Mouse (Mus musculus): ENCODE data around the gene Cdk19. TPM values are rescaled to one million over a fixed set of nuclear protein-coding genes. Genes with fewer than 3 reads are reported as not detected.

Cdk19 gene
- polyA plus RNA-seq, 1 experiment = not detected

DNA sequence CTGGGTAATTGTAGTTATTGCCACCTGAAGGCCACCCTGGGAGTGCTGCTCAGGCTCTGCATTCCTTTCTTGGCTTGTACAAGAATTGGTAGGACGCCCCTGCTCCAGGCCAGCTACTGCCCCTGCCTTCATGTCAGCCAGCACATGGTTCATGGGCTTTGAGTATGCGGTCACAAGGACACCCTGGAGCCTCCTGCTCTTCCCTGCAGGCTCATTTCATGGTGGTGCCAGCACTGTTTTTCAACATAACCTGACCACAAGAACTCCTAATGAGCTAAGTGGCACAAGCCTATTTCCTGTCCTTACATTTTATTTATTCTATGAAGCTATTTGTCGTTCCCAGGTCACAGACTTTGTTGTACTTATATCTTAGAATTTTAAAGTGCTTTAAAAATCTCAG is 107.9 kb downstream of the Cdk19 start:
- 59% methylated on average over 3 of the region's 3 CpGs for WGBS
- TF ChIP-seq CTCF (IDR thresholded peaks at IDR 0.05; ENCODE audit: insufficient read depth, low read depth, low read length) (no peak), POLR2A (IDR thresholded peaks at IDR 0.05; ENCODE audit: insufficient read depth, low read depth, low read length) (no peak)

DNA sequence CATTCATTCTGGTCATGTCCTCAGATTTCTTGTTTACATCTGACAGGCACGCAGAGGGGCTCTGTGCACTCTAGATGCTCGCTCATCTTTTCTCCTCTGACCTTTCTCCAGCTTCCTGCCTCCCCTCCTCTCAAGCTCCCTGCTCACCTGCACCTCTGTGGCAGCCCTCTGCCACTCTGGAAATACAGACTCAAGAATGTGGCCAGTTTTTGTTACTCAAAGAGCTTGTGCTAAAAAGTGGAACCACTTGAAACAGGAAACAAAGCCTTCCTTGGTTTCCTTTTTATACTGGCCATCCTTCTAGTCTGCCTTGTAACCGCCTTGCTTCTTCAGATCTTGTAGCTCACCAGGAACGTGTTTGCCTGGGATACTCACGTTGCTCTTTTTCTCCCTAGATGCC is 108.6 kb downstream of the Cdk19 start:
- Histone ChIP-seq H3K4me3 (ENCODE audit: insufficient read depth, low read depth, low read length) (no peak overlapping the region), H3K4me1 (ENCODE audit: control insufficient read depth, insufficient read depth, low read length) (peaks cover 18% of the 10 kb centered on the region), H3K27ac (ENCODE audit: insufficient read depth, low read depth, low read length) (peak overlapping the region; percentile 72)
- 48% methylated on average over 5 of the region's 5 CpGs for WGBS
- TF ChIP-seq CTCF (IDR thresholded peaks at IDR 0.05; ENCODE audit: insufficient read depth, low read depth, low read length) = no peak
- no peak for TF ChIP-seq POLR2A (IDR thresholded peaks at IDR 0.05; ENCODE audit: insufficient read depth, low read depth, low read length)

More for the DNA sequence above, 107.9 kb downstream of the Cdk19 start:
- Histone ChIP-seq H3K4me3 (ENCODE audit: insufficient read depth, low read depth, low read length) (no peak overlapping the region), H3K27ac (ENCODE audit: insufficient read depth, low read depth, low read length) (peak overlapping the region; percentile 81), H3K4me1 (ENCODE audit: control insufficient read depth, insufficient read depth, low read length) (peaks cover 17% of the 10 kb centered on the region)

DNA sequence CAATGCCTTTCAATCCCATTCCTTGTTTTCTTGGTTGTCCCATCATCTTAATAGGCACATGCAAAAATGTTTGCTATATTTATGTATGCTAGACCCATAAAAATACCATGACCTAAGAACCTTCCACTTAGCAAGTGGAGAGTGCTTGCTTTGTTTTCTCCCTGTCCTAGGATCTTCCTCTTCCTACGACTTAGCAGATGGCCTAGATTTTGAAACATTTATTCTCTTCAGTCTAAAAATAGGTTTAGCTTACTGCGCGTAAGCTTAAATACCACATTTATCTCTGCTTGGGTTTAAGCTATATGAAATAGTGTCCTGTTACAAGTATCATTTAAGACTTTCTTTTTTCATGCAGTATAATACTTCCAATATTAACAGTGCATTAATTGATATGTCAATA is 109.1 kb downstream of the Cdk19 start:
- 30% methylated on average over 3 of the region's 3 CpGs for WGBS

DNA sequence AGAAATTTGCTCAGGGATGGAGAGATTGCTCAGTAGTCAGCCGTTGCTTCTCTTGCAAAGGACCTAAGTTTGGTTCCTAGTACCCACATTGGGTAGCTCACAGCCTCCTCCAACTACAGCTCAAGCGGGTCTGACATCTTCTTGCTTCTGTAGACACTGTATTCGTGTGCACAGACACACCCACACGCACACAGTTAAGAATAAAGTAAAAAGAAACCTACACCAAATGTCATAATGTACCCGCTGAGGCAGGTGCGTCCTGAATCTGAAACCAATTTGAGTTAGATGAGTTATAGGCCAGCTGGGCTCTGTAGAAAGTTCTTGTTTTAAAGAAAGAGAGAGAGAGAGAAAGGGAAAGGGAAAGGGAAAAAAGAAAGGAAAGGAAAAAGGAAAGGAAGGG is 110.2 kb downstream of the Cdk19 start:
- TF ChIP-seq POLR2A (IDR thresholded peaks at IDR 0.05; ENCODE audit: insufficient read depth, low read depth, low read length) (no peak), CTCF (IDR thresholded peaks at IDR 0.05; ENCODE audit: insufficient read depth, low read depth, low read length) (no peak)
- no peak overlapping the region for H3K4me3 ChIP-seq (ENCODE audit: insufficient read depth, low read depth, low read length)
- H3K27ac ChIP-seq (ENCODE audit: insufficient read depth, low read depth, low read length) = no peak overlapping the region
- peaks cover 15% of the 10 kb centered on the region for H3K4me1 ChIP-seq (ENCODE audit: control insufficient read depth, insufficient read depth, low read length)
- 68% methylated on average over 6 of the region's 6 CpGs for WGBS

More for the DNA sequence above, 109.1 kb downstream of the Cdk19 start:
- Histone ChIP-seq H3K4me3 (ENCODE audit: insufficient read depth, low read depth, low read length) (no peak overlapping the region), H3K27ac (ENCODE audit: insufficient read depth, low read depth, low read length) (peak overlapping the region; percentile 72), H3K4me1 (ENCODE audit: control insufficient read depth, insufficient read depth, low read length) (peaks cover 17% of the 10 kb centered on the region)
- TF ChIP-seq POLR2A (IDR thresholded peaks at IDR 0.05; ENCODE audit: insufficient read depth, low read depth, low read length) = no peak
- TF ChIP-seq CTCF (IDR thresholded peaks at IDR 0.05; ENCODE audit: insufficient read depth, low read depth, low read length) = no peak

DNA sequence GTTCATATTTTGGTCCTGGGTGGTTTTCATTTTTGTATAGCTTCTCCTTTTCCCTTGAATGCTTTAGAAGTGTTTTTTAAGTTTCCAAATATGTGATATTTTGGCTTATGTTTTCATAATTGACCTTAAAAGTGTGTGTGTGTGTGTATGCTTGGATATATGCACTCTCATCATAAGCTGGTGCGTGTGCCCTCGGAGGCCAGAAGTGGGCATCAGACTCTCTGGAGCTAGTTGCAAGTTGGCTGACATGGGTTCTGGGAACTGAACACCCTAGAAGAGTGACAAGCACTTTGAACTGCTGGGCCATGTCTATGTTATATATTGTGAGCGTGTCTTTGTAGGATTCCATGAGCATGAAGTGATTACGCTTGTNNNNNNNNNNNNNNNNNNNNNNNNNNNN is 110.8 kb downstream of the Cdk19 start:
- no peak overlapping the region for H3K4me3 ChIP-seq (ENCODE audit: insufficient read depth, low read depth, low read length)
- WGBS = 97% methylated on average over 4 of the region's 4 CpGs
- peaks cover 13% of the 10 kb centered on the region for H3K4me1 ChIP-seq (ENCODE audit: control insufficient read depth, insufficient read depth, low read length)
- TF ChIP-seq POLR2A (IDR thresholded peaks at IDR 0.05; ENCODE audit: insufficient read depth, low read depth, low read length) (no peak), CTCF (IDR thresholded peaks at IDR 0.05; ENCODE audit: insufficient read depth, low read depth, low read length) (no peak)
- H3K27ac ChIP-seq (ENCODE audit: insufficient read depth, low read depth, low read length) = no peak overlapping the region

DNA sequence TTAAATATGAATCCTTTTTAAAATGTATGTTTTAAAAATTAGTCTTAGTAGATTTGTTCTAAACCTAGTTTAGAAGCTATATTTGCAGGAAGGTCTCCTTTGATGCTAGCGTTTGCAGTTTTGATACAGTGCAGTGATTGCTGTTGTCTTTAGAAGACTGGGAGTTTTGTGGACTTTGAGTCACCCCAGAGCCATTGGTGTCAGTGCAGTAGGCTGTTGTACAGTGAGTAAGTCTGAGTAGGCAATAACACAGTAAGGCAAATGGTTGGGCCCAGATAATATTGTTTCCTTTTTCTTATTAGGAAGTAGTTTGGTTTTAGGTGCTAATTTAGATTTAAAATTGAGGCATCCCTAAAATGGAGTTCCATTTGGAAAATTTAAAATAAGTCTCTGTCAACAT is 117.8 kb downstream of the Cdk19 start:
- Histone ChIP-seq H3K4me1 (ENCODE audit: control insufficient read depth, insufficient read depth, low read length) (peaks cover 2% of the 10 kb centered on the region; the same call in 1 of the 2 replicates), H3K27ac (ENCODE audit: insufficient read depth, low read depth, low read length) (no peak overlapping the region), H3K4me3 (ENCODE audit: insufficient read depth, low read depth, low read length) (no peak overlapping the region)
- 72% methylated on average over 1 of the region's 1 CpGs for WGBS
- TF ChIP-seq CTCF (IDR thresholded peaks at IDR 0.05; ENCODE audit: insufficient read depth, low read depth, low read length) (no peak), POLR2A (IDR thresholded peaks at IDR 0.05; ENCODE audit: insufficient read depth, low read depth, low read length) (no peak)

DNA sequence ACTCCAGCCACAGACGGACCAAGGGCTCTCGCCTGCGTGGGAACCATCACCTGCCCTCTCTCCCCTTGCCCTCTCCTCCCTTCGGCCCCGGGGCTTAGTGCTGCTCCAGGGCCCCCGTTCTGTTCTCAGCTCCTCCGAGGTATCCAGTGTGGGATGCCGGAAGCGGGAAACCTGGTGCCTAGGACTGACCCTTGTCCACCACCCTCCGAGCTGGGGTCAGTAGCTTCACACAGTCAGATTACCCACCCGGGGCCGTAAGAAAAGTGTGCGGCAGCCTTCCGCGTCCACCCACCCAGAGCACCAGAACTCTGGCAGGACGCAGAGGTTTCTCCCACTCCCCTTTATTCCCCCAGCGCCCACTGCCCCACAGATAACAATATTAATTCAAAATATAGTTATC is 119.8 kb downstream of the Cdk19 start:
- H3K27ac ChIP-seq (ENCODE audit: insufficient read depth, low read depth, low read length) = no peak overlapping the region
- 93% methylated on average over 17 of the region's 17 CpGs for WGBS
- H3K4me3 ChIP-seq (ENCODE audit: insufficient read depth, low read depth, low read length) = no peak overlapping the region
- H3K4me1 ChIP-seq (ENCODE audit: control insufficient read depth, insufficient read depth, low read length) = no peaks in the 10 kb centered on the region
- no peak for TF ChIP-seq POLR2A (IDR thresholded peaks at IDR 0.05; ENCODE audit: insufficient read depth, low read depth, low read length)
- TF ChIP-seq CTCF (IDR thresholded peaks at IDR 0.05; ENCODE audit: insufficient read depth, low read depth, low read length) = no peak

DNA sequence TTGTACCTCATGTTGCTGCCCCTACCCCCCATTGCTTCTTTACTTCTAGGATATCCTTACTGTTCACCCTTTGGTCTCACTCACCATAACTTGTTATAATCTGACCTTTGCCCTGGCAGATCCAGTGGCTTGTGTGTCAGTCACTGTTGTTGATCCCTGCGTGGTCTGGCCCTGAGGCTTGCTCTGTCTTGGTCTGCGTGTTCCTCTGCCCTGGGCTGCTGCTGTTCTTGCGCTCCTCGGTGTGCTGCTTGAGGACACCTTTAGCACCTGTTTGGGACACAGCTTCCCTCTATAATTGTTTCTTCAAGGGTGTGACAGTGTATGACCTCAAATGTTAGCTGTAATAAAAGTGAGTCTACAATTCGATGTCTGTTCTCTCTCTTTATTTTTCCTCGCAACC is 122.0 kb downstream of the Cdk19 start:
- TF ChIP-seq CTCF (IDR thresholded peaks at IDR 0.05; ENCODE audit: insufficient read depth, low read depth, low read length) (no peak), POLR2A (IDR thresholded peaks at IDR 0.05; ENCODE audit: insufficient read depth, low read depth, low read length) (no peak)
- 92% methylated on average over 6 of the region's 6 CpGs for WGBS
- Histone ChIP-seq H3K4me1 (ENCODE audit: control insufficient read depth, insufficient read depth, low read length) (no peaks in the 10 kb centered on the region), H3K27ac (ENCODE audit: insufficient read depth, low read depth, low read length) (no peak overlapping the region), H3K4me3 (ENCODE audit: insufficient read depth, low read depth, low read length) (no peak overlapping the region)

DNA sequence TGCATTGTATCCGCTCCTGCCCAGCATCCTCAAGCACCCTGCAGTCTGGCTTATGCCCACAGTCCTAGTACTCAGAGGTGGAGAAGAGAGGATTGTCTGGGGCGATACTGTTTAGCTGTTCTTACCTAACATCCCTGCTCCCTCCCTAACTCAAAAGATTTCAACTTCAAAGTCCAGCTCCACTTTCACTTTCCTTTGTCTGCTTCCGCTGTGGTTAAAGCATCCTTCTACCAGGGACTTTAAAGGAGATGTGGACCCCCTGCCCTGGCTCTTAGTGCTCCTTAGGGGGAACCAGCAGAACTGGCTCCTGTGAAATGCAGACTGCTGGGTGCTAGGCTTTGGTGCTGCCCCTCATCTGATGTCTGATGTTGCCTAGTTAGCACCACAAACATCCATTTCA is 122.9 kb downstream of the Cdk19 start:
- WGBS = 73% methylated on average over 3 of the region's 3 CpGs
- TF ChIP-seq CTCF (IDR thresholded peaks at IDR 0.05; ENCODE audit: insufficient read depth, low read depth, low read length) (no peak), POLR2A (IDR thresholded peaks at IDR 0.05; ENCODE audit: insufficient read depth, low read depth, low read length) (no peak)
- H3K27ac ChIP-seq (ENCODE audit: insufficient read depth, low read depth, low read length) = no peak overlapping the region

More for the DNA sequence above, 122.9 kb downstream of the Cdk19 start:
- Histone ChIP-seq H3K4me3 (ENCODE audit: insufficient read depth, low read depth, low read length) (no peak overlapping the region), H3K4me1 (ENCODE audit: control insufficient read depth, insufficient read depth, low read length) (no peaks in the 10 kb centered on the region)
